Mouse (Mus musculus): ENCODE results near the gene Naa10.

The Naa10 gene

DNA sequence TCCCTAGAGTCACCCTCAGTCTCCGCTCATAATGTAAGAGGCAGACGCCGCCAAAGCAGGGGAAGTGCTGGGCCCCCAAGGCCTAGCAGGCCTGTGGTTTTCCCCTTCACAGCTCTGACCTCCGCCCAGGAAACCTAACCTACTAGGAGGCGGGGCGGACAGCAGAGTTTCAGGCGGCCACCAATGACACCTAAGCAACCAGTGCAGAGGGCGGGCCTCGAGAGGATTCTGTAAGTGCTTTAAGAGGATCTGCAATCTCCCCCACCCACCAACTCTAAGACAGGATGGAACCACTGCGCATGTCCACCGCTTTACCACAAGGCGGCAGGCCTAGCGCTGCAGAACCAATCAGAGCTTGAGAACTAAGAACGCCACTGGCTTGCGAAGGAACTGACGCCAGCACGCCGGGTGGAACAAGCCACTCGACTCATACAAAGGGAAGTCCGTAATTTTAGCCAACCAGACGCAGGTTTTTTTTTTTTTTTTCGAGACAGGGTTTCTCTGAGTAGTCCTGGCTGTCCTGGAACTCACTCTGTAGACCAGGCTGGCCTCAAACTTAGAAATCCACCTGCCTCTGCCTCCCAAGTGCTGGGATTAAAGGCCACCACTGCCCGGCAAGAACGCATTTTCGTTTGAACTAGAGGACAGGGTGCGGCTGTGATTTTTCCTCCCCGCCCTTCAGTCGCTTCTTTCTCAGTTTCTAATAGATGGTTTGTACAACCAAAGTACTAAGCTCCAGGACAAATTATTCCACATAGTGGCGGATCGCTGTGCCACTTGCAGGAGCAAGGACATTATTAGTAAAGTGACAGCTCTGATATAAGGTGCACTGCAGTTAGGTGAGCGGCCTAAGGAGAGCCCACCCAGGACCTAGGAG lies 6.7 kb downstream of the Naa10 start:
- DNase-seq (ENCODE audit: low read depth, low spot score), result peak; percentile 85

DNA sequence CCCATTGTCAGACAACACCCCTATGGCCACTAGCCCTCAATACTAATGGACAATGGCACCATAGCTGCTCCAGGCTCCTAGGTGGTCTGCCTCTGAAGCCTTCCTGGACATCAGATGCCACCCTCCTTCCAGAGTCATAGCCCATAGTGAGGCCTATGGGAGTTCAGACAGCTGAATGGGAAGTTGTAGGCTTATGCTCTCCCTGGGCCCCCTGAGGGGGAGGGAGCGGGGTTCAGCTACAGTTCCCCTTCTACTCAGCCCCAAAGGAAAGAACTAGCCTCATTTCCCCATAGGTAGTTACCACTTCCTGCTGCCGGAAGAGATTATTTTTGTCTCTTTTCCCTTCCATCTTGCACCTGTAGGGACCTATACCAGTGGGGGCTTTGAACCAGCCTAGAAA lies 10.2 kb downstream of the Naa10 start:
- no peak for DNase-seq (ENCODE audit: low read depth, low spot score)

DNA sequence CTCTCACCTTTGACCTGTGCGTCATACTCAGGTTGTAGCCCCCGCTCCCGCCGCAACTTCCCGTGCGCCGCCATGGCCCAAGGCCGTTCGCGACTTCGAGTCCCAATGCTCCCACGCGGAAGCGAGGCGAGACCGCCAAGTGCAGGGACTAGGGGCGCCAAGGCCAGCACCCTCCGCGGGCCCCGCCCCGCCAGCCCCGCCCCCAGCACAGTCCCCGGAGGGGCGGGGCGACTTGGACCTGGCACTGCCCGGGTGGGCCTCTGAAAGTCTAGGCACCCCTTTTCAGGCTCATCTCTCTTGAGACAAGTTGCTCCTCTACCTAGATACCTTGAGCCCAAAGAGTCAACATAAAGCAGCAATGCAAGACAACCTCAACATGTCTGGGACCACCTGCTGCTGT lies 10.6 kb downstream of the Naa10 start:
- no peak for DNase-seq (ENCODE audit: low read depth, low spot score)

DNA sequence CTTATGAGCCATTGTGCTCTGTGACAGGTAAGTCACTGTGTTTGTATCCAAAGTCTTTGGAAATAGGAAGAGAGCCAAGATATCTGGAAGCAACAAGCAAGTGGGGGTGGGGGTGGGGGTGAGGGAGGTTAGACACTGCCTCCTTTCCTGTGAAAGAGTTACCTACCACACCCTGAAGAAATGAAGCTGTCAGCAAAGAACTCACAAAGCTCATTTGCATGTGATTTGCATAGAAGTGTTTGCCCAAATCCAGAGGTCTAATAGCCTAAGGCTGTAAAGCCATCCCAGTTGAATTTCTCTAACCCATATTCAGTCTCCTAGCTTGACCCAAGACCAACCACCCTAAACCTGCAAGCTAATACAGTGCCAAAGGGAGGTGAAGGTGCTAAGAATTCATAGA lies 11.3 kb downstream of the Naa10 start:
- DNase-seq (ENCODE audit: low read depth, low spot score), result no peak

DNA sequence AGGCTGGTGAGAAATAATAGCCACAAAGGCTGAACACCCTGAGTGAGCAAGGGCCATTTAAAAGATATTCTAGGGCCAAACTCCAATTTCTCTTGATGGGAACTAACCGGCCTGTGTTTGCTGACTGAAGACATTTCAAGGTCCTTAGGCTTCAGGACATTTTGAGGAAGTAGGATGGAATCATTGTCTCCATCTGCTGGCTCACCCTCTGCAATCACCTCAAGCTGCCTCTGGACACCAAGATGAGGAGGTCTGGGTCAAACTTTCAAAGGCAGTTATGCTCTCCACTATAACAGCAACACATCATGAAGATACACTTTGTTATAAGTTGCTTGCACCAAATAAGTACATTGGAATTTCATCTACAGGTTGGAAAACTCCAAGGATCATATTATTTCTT lies 11.7 kb downstream of the Naa10 start:
- DNase-seq (ENCODE audit: low read depth, low spot score), result no peak

DNA sequence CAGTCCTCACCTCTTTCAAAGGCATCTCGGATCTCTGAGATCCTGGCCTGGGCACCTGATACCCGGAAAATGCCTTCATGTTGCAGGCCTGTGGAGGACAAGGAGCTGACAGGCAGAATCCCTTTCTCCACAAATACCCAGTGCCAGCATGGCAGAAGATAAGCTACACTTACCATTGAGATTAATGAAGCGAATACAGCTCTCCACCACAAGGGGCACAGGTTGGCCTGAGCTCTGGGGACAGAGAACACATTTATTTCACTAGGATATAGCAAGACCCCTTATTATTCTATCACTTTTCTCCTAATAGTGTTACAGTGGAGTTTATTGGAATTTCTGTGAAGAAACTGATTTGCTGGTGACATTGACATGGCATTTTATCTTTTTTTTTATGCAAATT lies 23.8 kb downstream of the Naa10 start:
- no peak for DNase-seq (ENCODE audit: low read depth, low spot score)

DNA sequence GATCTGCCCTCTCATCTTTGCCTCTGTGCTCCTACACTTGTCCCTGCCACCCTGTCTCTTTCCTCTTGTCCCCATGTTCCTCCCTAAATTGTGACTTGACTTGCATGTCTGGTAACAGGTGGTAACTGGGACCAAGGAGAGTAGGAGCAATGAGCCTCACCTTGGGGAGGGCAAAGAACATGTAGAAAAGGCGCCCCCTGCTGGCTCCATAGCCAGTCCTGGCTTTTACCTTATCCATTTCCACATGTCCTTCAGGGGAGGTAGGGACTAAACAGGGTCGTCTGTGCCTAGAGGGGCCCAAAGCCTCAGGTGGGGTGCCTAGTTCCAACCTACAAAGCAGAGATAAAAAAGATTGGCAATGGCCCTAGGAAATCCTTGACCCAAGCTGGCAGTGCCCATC lies 26.0 kb downstream of the Naa10 start, which contains the start of gene L1cam:
TSS of gene L1cam (minus strand) at position 387 of the 400 bp plus-strand sequence.
- peak; percentile 31 for DNase-seq (ENCODE audit: low read depth, low spot score)

DNA sequence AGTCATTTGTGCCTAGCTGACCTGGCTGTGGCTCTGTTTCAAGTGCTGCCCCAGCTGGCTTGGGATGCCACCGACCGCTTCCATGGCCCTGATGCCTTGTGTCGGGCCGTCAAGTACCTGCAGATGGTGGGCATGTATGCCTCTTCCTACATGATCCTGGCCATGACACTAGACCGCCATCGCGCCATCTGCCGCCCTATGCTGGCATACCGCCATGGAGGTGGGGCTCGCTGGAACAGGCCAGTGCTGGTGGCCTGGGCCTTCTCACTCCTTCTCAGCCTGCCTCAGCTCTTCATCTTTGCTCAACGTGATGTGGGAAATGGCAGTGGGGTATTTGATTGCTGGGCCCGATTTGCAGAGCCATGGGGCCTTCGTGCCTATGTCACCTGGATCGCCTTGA lies 28.9 kb downstream of the Naa10 start:
- DNase-seq (ENCODE audit: low read depth, low spot score), result no peak

DNA sequence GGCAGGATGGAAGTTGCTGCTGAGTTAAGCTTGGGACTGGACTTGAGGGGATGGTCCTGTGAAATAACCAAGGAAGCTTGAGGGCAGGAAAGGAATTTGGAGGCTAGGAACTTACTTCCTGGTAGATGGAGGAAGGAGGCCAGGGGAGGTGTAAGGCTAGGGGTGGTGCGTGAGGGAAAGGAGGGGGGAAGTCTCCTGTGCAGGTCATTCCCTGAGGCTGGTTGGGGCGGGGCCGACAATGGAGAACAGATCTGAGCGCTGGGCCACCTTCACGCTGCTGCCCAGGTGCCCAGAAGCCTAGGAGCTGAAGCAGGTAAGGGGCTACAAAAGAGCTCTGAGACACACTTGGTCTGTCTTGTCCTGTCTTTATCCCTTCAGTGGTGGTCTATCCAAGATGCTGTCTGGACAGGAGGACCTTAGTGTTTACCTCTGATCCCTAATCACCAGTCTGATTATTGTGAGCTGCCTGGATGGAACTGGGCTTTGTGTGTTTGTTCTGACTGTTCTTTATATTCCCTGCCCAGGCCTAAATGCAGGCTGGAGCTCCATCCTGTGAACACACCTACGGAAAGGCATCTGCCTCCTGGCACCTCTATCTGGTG lies 30.1 kb downstream of the Naa10 start, which contains the start of gene Avpr2:
TSS of gene Avpr2 (plus strand) at position 552 of the 602 bp plus-strand sequence.
- DNase-seq (ENCODE audit: low read depth, low spot score), result no peak

DNA sequence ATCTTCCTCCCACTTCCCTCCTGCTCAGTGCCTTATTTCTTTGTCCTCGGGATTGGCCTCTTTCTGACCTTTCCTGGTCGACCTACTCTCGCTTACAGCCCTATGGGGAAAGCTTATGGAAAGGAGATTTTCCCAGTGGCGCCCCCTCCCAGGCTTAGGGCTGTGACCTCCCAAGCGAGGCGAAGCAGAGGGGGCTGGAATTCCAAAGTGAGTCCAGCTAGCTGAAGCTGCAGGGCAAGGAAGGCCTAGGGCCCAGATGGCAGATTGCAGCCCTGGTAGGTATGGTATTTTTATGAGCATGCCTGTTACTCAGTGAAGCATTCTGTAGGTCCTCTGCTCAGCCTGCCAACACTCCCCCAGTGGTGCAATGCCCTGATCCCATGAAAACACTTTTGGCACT lies 40.3 kb downstream of the Naa10 start:
- no peak for DNase-seq (ENCODE audit: low read depth, low spot score)

DNA sequence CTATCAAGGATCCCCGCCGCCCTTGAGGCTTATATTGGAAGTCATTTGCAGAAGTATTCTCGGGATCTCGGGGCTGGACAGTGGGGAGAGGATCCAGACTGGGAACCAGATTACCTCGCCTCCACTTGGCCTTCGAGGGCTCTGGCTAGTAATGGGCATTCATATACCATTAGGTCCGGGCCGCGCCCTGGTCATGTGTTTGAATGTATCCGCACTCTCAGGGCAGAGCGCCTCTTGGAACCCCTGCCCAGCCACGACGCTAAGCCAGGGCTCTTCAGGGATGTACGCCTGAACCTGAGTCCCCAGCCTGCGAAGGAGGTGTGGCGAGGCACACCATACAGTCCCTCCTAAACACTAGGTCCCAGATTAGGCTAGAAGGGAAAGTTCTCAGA lies 40.7 kb downstream of the Naa10 start:
- no peak for DNase-seq (ENCODE audit: low read depth, low spot score)

DNA sequence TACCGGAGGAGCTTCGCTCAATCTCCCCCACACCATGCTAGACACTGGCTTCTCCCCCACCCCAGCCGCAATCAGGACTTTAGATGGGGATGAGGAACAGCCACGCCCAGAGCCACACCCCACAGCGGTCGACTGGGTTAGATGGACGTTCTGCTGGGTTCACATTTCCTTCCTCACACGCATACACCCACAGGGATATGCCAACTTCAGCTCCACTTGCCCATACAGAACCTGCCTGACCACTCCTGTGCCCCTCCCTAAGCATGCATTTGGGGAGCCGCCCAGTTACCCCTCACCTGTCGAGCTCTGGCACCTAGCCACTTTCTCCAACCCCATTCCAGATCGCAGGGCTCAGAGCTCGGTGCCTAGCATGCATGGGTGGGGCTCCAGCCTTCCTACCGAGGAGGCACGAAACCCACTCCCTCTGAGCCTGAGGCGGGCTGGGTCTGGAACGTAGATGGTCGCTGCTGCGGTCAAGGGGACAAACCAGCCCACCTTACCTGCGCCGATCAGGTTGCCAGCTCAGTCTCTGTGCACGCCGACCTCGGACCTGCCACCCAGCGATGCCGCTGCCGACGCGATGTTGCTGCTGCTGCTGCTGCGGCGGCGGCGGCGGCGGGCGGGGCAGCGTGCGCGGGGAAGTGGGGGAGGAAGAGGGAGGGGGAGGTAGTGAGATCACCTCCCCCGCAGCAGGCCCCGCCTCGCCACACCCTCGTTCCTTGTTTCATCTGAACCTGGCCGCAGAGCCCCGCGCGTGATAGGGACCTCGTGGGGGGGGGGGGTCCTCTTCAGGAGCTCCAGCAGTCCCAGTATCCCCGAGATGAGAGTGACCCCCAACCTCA lies 41.3 kb downstream of the Naa10 start:
- no peak for DNase-seq (ENCODE audit: low read depth, low spot score)

DNA sequence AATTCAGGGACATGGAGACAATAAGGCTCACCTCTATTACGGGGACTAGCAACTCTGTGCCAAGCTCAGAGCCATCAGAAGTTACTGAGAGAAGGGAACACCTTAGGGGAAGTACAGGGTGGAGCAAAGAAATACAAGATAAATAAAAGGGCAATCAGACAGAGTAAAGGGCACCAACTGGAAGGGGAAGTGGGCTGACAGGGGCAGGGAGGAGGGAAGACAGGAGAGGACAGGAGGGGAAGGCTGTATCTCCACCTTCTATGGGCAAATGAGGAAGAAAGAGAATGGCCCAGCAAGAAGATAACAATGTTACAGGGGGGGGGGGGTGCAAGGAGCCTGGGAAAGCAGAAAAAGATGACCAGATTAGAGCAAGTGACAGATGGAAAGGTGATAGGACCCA lies 44.7 kb downstream of the Naa10 start:
- DNase-seq (ENCODE audit: low read depth, low spot score), result no peak

DNA sequence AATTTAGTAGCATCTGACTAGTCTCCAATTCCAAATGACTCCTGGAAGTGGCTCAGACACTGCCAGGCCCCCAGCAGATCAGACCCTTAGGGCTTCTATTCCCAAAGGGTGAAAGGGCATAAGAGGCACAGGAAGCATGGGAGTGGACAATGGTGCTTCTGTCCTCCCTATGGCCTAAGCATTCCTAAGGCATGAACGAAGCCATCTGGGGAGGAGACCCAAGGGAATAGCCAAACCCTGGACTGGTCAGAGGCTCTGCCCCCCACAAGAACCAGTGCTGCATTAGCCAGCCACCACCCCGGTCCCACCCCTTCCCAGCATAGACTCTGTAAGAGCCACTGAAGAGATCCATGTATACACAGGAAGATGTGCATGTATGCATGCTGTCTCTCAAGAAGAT lies 45.9 kb downstream of the Naa10 start:
- no peak for DNase-seq (ENCODE audit: low read depth, low spot score)

DNA sequence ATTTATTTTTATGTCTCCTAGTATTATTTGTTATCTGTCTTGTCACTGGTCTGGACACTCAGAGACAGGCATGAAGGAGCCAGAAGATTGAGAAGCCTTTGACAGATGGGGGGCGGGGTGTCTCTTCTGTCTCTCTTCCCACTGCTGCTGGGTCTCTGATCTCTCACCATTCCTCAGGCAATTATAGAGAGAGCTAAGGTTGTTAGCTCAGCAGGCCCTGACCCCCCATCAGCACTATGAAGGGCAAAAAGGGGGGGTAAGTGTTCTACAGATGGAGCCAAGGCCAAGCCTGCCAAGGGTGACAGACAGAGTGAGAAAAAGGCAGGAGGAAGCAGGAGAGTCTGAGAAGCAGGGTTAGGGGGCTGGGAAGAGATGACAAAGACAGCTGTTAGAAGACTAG lies 49.8 kb downstream of the Naa10 start:
- no peak for DNase-seq (ENCODE audit: low read depth, low spot score)

DNA sequence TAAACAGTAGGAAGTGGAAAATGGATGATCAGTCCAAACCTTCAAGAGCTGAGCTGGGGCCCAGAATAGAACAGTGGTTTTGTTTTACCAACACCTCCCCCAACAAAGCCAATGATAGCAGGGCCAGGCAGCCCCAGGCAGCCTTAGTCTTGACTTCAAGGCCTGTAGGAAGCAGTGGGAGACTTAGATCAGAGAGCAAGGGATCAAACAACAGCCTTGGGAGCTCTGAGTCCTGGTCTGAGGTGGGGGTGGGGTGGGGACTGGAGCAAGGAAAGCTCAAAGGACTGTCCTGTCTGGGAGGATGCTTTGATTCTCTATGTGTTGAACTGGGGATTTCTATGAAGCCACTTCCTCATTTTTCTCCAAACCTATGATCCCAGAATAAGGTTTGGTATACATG lies 50.3 kb downstream of the Naa10 start:
- no peak for DNase-seq (ENCODE audit: low read depth, low spot score)

DNA sequence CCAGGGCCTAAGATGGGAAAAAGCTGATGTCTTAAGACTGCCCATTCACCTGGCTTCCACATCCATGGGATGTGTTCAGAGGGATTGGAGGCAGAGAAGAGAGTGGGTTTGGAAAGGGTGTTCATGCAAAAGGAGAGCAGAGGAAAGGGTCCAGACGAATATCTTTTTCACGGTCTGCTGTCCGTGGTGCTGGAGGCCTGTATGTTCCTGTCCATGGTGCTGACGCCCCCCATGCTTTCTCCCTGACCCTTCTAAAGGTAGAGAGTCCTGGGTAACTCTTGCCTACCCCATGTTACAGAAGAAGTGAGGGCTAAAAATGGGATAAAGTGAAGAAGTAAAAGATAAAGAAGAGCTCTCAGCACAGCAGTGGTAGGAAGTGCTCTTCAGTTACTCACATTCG lies 52.4 kb downstream of the Naa10 start:
- DNase-seq (ENCODE audit: low read depth, low spot score), result no peak

DNA sequence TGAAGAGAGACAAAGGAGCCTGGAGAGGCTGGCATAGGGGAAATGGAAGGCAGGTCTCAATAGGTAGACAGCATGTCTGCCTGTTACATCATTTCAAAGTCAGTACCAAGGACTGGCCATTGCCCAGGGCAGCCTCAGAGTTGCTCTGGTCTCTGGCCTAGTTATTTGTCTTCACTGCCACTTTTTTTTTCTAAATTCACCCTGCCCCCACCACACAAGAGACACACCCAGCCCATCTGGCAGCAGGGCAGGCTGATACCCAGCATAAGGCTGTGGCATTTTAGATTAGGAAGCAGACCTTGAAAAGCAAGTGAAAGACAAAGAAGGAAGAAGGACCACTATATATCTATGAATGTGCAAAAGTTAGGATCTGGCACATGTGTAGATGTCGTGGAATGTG lies 53.9 kb downstream of the Naa10 start:
- no peak for DNase-seq (ENCODE audit: low read depth, low spot score)

DNA sequence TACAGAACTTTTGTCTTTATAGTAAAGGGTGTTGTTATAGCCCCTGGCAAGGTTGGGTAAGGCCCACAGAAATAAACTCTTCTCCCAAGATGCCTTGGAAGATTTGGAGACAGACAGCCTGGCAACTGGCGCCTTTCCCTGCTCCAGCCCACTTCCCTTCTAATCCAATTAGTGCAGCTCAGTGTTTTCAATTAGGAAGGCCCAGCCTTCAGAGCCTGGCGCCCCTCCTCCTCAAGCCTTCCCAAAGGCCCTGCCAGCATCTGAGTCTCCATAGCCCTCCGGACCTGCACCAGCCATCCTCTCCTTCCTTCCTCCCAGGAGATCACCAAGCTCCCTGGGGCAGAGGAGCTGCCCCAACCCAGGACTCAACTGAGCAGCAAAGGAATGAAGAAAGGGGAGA lies 54.5 kb downstream of the Naa10 start:
- peak; percentile 14 for DNase-seq (ENCODE audit: low read depth, low spot score)
